Mouse (Mus musculus) spleen, adult 10 weeks (tissue): ENCODE measurements around the gene Aars2. TPM values are rescaled to one million over a fixed set of nuclear protein-coding genes. Genes with fewer than 3 reads are reported as not detected.

Source experiments
- polyA plus RNA-seq: library from polyadenylated mRNA; stranded (reverse); fragments of 350-450 nt; fragmentation: Illumina TruSeq; extraction: RNeasy Lipid Tissue Mini Kit (QIAGEN cat#74804); gene quantifications from one replicate; pipeline ENCODE4 v1.2.3, GENCODE M21; 2015; ENCODE audit warnings: low replicate concordance; ENCODE audit not compliant: insufficient read depth

The Aars2 gene
- polyA plus RNA-seq: 2.9 TPM

GRCm38 (mm10) chr17:45506700-45507189 is at the start of gene Aars2:
Aars2 (plus strand) TSS chr17:45506841.

GRCm38 (mm10) chr17:45474669-45475465 is 31.8 kb upstream of the Aars2 start, which contains the start of gene Spats1:
Spats1 (minus strand) TSS chr17:45475415.

GRCm38 (mm10) chr17:45523263-45523662 is 16.6 kb downstream of the Aars2 start, which contains the start of gene Tcte1:
Tcte1 (plus strand) TSS chr17:45523434.

GRCm38 (mm10) chr17:45549617-45550181 is 43.1 kb downstream of the Aars2 start, which contains the start of gene Tmem151b:
Tmem151b (minus strand) TSS chr17:45549677.

GRCm38 (mm10) chr17:45555452-45556106 is 48.9 kb downstream of the Aars2 start, which contains the start of gene Nfkbie:
Nfkbie (plus strand) TSS chr17:45555703.

GRCm38 (mm10) chr17:45563655-45564530 is 57.3 kb downstream of the Aars2 start, which contains the start of gene Slc35b2:
Slc35b2 (plus strand) TSS chr17:45563874.

Other genes starting within 250 kb of the Aars2 start
- gene Cdc5l, start 73.1 kb upstream of the Aars2 start, polyA plus RNA-seq: 106 TPM
- not detected for gene Spats1, start 31.4 kb upstream of the Aars2 start, polyA plus RNA-seq
- 0.37 TPM for gene Tcte1, start 16.6 kb downstream of the Aars2 start, polyA plus RNA-seq
- 1.0 TPM for gene Tmem151b, start 42.8 kb downstream of the Aars2 start, polyA plus RNA-seq
- gene Nfkbie, start 48.9 kb downstream of the Aars2 start, polyA plus RNA-seq: 69.2 TPM
- 32.4 TPM for gene Slc35b2, start 57.0 kb downstream of the Aars2 start, polyA plus RNA-seq
- 1,285 TPM for gene Hsp90ab1, start 66.4 kb downstream of the Aars2 start, polyA plus RNA-seq
- 45.2 TPM for gene Slc29a1, start 92.8 kb downstream of the Aars2 start, polyA plus RNA-seq
- gene Mymx, start 95.3 kb downstream of the Aars2 start, polyA plus RNA-seq: not detected
- gene Capn11, start 152.5 kb downstream of the Aars2 start, polyA plus RNA-seq: not detected
- 13.9 TPM for gene Mrpl14, start 179.5 kb downstream of the Aars2 start, polyA plus RNA-seq
- 14.2 TPM for gene Tmem63b, start 180.1 kb downstream of the Aars2 start, polyA plus RNA-seq
- gene 1600014C23Rik, start 227.0 kb downstream of the Aars2 start, polyA plus RNA-seq: not detected